Mouse (Mus musculus): ENCODE results near the gene Zfp410. TPM values are rescaled to one million over a fixed set of nuclear protein-coding genes. Genes with fewer than 3 reads are reported as not detected.

Gene Zfp410
- total and polyA plus RNA-seq, 3 experiments = 45.5 to 189 (median 182) TPM

DNA sequence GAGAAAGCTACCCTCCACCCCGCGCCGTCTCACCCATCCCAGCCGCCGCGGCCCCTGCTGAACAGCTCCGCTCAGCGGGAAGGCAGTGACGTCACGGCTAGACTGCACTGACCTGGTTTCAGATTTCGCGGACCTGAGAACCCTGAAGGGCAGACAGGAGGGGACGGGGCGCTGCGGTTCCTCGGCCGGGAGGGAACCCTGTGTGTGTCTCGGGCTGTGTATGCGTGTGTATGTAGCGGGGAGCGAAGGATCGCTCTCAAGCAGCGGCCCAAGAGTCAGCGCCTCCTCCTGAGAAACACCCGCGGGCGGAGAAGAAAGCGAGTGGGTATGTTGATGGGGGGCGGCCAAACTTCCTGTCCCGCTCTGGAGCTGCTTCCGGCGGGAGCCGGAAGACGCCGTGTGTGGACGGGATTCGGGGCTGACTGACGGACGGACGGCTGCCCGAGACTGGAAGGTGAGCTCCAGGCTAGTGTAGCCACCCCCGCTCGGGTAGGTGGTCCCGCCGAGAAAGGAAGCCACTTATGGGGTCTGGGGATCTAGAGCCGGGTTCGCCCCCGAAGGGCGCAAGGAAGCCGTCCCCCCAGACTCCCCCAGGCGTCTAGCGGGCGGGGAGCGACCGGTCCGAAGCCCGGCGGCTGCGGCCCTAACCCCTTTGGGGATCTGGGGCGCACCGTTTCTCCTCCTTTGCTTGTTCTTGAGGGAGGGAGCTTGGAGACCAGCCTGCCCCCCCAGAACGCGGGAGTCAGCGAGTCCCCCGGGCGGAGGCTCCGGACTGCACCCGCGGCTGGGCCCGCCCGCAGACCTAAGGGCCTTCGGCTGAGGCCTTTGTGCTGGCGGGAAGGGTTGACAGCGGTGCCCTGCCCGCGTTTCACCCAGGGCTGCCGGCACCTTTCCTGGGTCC is at the start of gene Zfp410 (continued):
- TF ChIP-seq MYB (IDR thresholded peaks at IDR 0.05; ENCODE audit: low read depth, low read length) (no peak), EP300 (IDR thresholded peaks at IDR 0.05; ENCODE audit: low read depth in 1 of 2, low read length in 2 of 2) (no peak), USF1 (IDR thresholded peaks at IDR 0.05; ENCODE audit: low read depth, low read length) (no peak), TAL1 (IDR thresholded peaks at IDR 0.05; ENCODE audit: low read length) (no peak), RCOR1 (IDR thresholded peaks at IDR 0.05; ENCODE audit: low read depth, low read length) (no peak)

GRCm38 (mm10) chr12:84267264-84267663 is 49.4 kb upstream of the Zfp410 start:
- no peaks in the 10 kb centered on the region for H3K9me3 ChIP-seq (replicated peaks; ENCODE audit: insufficient read depth, low read length)
- no peaks in the 10 kb centered on the region for H3K27me3 ChIP-seq (ENCODE audit: control insufficient read depth in 1 of 2, insufficient read depth in 2 of 2, low read length in 2 of 2)
- H3K4me3 ChIP-seq (ENCODE audit: control insufficient read depth in 1 of 2, insufficient read depth in 1 of 2, low read depth in 2 of 2, low read length in 2 of 2) = no peak overlapping the region
- no peak for DNase-seq (ENCODE audit: low read depth, low spot score)
- H3K27ac ChIP-seq (ENCODE audit: control insufficient read depth, low read depth, low read length) = no peak overlapping the region
- H3K4me1 ChIP-seq (ENCODE audit: control insufficient read depth in 1 of 2, insufficient read depth in 2 of 2, low read length in 2 of 2) = no peaks in the 10 kb centered on the region; a peak in 1 of 4 replicates
- H3K9ac ChIP-seq (ENCODE audit: control insufficient read depth, low read depth, low read length, poor library complexity, severe bottlenecking) = no peak overlapping the region
- TF ChIP-seq KAT2A (conservative IDR thresholded peaks at IDR 0.05; ENCODE audit: low read depth, low read length) = no peak
- TF ChIP-seq NELFE (IDR thresholded peaks at IDR 0.05; ENCODE audit: low read depth, low read length) = no peak
- TF ChIP-seq ZC3H11A (IDR thresholded peaks at IDR 0.05; ENCODE audit: low read depth, low read length) = no peak
- no peak for TF ChIP-seq TCF12 (IDR thresholded peaks at IDR 0.05; ENCODE audit: low read depth, low read length)
- TF ChIP-seq EP300 (IDR thresholded peaks at IDR 0.05; ENCODE audit: low read depth in 1 of 2, low read length in 2 of 2) = no peak
- TF ChIP-seq POLR2A (IDR thresholded peaks at IDR 0.05; ENCODE audit: control insufficient read depth in 1 of 2, insufficient read depth in 1 of 2, low read depth in 1 of 2, low read length in 2 of 2, poor library complexity in 1 of 2) = no peak
- TF ChIP-seq SMC3 (IDR thresholded peaks at IDR 0.05; ENCODE audit: low read depth, low read length) = no peak
- no peak for TF ChIP-seq JUND (IDR thresholded peaks at IDR 0.05; ENCODE audit: low read depth, low read length)
- no peak for TF ChIP-seq SIN3A (IDR thresholded peaks at IDR 0.05; ENCODE audit: low read length)
- no peak for TF ChIP-seq MEF2A (IDR thresholded peaks at IDR 0.05; ENCODE audit: extremely low read depth, insufficient replicate concordance, low read depth, low read length, poor library complexity, severe bottlenecking)
- no peak for TF ChIP-seq E2F4 (IDR thresholded peaks at IDR 0.05; ENCODE audit: borderline replicate concordance, low read depth, low read length)
- no peak for TF ChIP-seq HCFC1 (IDR thresholded peaks at IDR 0.05; ENCODE audit: low read depth, low read length)
- no peak for TF ChIP-seq POLR2AphosphoS5 (IDR thresholded peaks at IDR 0.05; ENCODE audit: borderline replicate concordance, low read depth, low read length)
- no peaks in the 10 kb centered on the region for H3K36me3 ChIP-seq (ENCODE audit: control insufficient read depth in 1 of 2, insufficient read depth in 2 of 2, low read length in 2 of 2)
- no peaks in the 10 kb centered on the region for H3K79me2 ChIP-seq (ENCODE audit: control insufficient read depth, insufficient read depth, low read length, poor library complexity)

- DNase-seq (ENCODE audit: low read depth, low spot score) = no peak
- Histone ChIP-seq H3K4me3 (ENCODE audit: control insufficient read depth in 1 of 2, insufficient read depth in 1 of 2, low read depth in 2 of 2, low read length in 2 of 2) (no peak overlapping the region), H3K27me3 (ENCODE audit: control insufficient read depth in 1 of 2, insufficient read depth in 2 of 2, low read length in 2 of 2) (no peaks in the 10 kb centered on the region), H3K4me1 (ENCODE audit: control insufficient read depth in 1 of 2, insufficient read depth in 2 of 2, low read length in 2 of 2) (no peaks in the 10 kb centered on the region), H3K9me3 (replicated peaks; ENCODE audit: insufficient read depth, low read length) (no peaks in the 10 kb centered on the region), H3K79me2 (ENCODE audit: control insufficient read depth, insufficient read depth, low read length, poor library complexity) (no peaks in the 10 kb centered on the region), H3K9ac (ENCODE audit: control insufficient read depth, low read depth, low read length, poor library complexity, severe bottlenecking) (no peak overlapping the region), H3K27ac (ENCODE audit: control insufficient read depth, low read depth, low read length) (no peak overlapping the region), H3K36me3 (ENCODE audit: control insufficient read depth in 1 of 2, insufficient read depth in 2 of 2, low read length in 2 of 2) (no peaks in the 10 kb centered on the region)
- TF ChIP-seq GABPA (IDR thresholded peaks at IDR 0.05; ENCODE audit: low read depth, low read length) = no peak
- TF ChIP-seq CHD1 (IDR thresholded peaks at IDR 0.05; ENCODE audit: low read depth, low read length) = no peak
- TF ChIP-seq MXI1 (IDR thresholded peaks at IDR 0.05; ENCODE audit: low read depth, low read length) = no peak
- no peak for TF ChIP-seq MYC (IDR thresholded peaks at IDR 0.05; ENCODE audit: low read depth, low read length)
- no peak for TF ChIP-seq EP300 (IDR thresholded peaks at IDR 0.05; ENCODE audit: low read depth in 1 of 2, low read length in 2 of 2)
- no peak for TF ChIP-seq TBP (IDR thresholded peaks at IDR 0.05; ENCODE audit: low read depth, low read length)
- no peak for TF ChIP-seq ZKSCAN1 (IDR thresholded peaks at IDR 0.05; ENCODE audit: low read depth, low read length)
- TF ChIP-seq CTCF (IDR thresholded peaks at IDR 0.05 in 2 of 3, conservative IDR thresholded peaks at IDR 0.05 in 1 of 3; ENCODE audit: control insufficient read depth in 1 of 3, insufficient read depth in 1 of 3, low read depth in 2 of 3, low read length in 3 of 3, poor library complexity in 1 of 3, severe bottlenecking in 1 of 3) = no peak
- no peak for TF ChIP-seq NELFE (IDR thresholded peaks at IDR 0.05; ENCODE audit: low read depth, low read length)
- TF ChIP-seq MAX (IDR thresholded peaks at IDR 0.05; ENCODE audit: low read length) = no peak
- no peak for TF ChIP-seq UBTF (IDR thresholded peaks at IDR 0.05; ENCODE audit: borderline replicate concordance, insufficient read depth, low read depth, low read length)
- no peak for TF ChIP-seq BHLHE40 (IDR thresholded peaks at IDR 0.05; ENCODE audit: borderline replicate concordance, low read depth, low read length)
- no peak for TF ChIP-seq NRF1 (IDR thresholded peaks at IDR 0.05; ENCODE audit: insufficient read depth, low read depth, low read length, poor library complexity, severe bottlenecking)
- no peak for TF ChIP-seq SIN3A (IDR thresholded peaks at IDR 0.05; ENCODE audit: low read length)
- TF ChIP-seq USF1 (IDR thresholded peaks at IDR 0.05; ENCODE audit: low read depth, low read length) = no peak
- no peak for TF ChIP-seq E2F4 (IDR thresholded peaks at IDR 0.05; ENCODE audit: borderline replicate concordance, low read depth, low read length)
Observed at GRCm38 (mm10) chr12:84273366-84273765, 43.3 kb upstream of the Zfp410 start.

All from MEL (cell line).